Mouse (Mus musculus): ENCODE measurements around the gene Erg. TPM values are rescaled to one million over a fixed set of nuclear protein-coding genes. Genes with fewer than 3 reads are reported as not detected.

The Erg gene
- polyA plus RNA-seq, 1 experiment from 2014 or later = 2.1 TPM

GRCm38 (mm10) chr16:95371713-95372112, 214.7 kb downstream of the Erg start:
- Histone ChIP-seq H3K9ac (ENCODE audit: low read length) (no peak overlapping the region), H3K27me3 (ENCODE audit: control insufficient read depth, insufficient read depth, low read length) (no peaks in the 10 kb centered on the region), H3K9me3 (ENCODE audit: control insufficient read depth, low read length) (no peaks in the 10 kb centered on the region), H3K4me1 (ENCODE audit: control insufficient read depth, insufficient read depth, low read length) (no peaks in the 10 kb centered on the region), H3K27ac (ENCODE audit: low read depth, low read length) (no peak overlapping the region), H3K4me3 (ENCODE audit: low read depth, low read length) (no peak overlapping the region), H3K36me3 (ENCODE audit: control insufficient read depth, insufficient read depth, low read length) (no peaks in the 10 kb centered on the region), H3K4me2 (ENCODE audit: low read depth) (no peak overlapping the region)
- DNase-seq (ENCODE audit: low spot score) = no peak
- ATAC-seq (ENCODE audit: insufficient read depth, low FRiP score, low TSS enrichment) = no peak
- WGBS = 58% methylated on average over 4 of the region's 4 CpGs

GRCm38 (mm10) chr16:95366989-95367765, 219.2 kb downstream of the Erg start:
- no peak for ATAC-seq (ENCODE audit: insufficient read depth, low FRiP score, low TSS enrichment)
- no peak for DNase-seq (ENCODE audit: low spot score)
- 85% methylated on average over 19 of the region's 19 CpGs for WGBS

GRCm38 (mm10) chr16:95365214-95365613, 221.2 kb downstream of the Erg start:
- ATAC-seq (ENCODE audit: insufficient read depth, low FRiP score, low TSS enrichment) = no peak
- 88% methylated on average over 5 of the region's 5 CpGs for WGBS
- DNase-seq (ENCODE audit: low spot score) = no peak
- Histone ChIP-seq H3K27ac (ENCODE audit: low read depth, low read length) (no peak overlapping the region), H3K36me3 (ENCODE audit: control insufficient read depth, insufficient read depth, low read length) (no peaks in the 10 kb centered on the region), H3K4me2 (ENCODE audit: low read depth) (no peak overlapping the region), H3K9ac (ENCODE audit: low read length) (no peak overlapping the region), H3K9me3 (ENCODE audit: control insufficient read depth, low read length) (no peaks in the 10 kb centered on the region), H3K4me3 (ENCODE audit: low read depth, low read length) (no peak overlapping the region), H3K27me3 (ENCODE audit: control insufficient read depth, insufficient read depth, low read length) (no peaks in the 10 kb centered on the region), H3K4me1 (ENCODE audit: control insufficient read depth, insufficient read depth, low read length) (no peaks in the 10 kb centered on the region)

More at GRCm38 (mm10) chr16:95366989-95367765, 219.2 kb downstream of the Erg start:
- no peak overlapping the region for H3K4me3 ChIP-seq (ENCODE audit: low read depth, low read length)
- no peak overlapping the region for H3K4me2 ChIP-seq (ENCODE audit: low read depth)
- H3K9ac ChIP-seq (ENCODE audit: low read length) = no peak overlapping the region
- no peaks in the 10 kb centered on the region for H3K36me3 ChIP-seq (ENCODE audit: control insufficient read depth, insufficient read depth, low read length)
- no peaks in the 10 kb centered on the region for H3K27me3 ChIP-seq (ENCODE audit: control insufficient read depth, insufficient read depth, low read length)
- no peaks in the 10 kb centered on the region for H3K9me3 ChIP-seq (ENCODE audit: control insufficient read depth, low read length)
- no peak overlapping the region for H3K27ac ChIP-seq (ENCODE audit: low read depth, low read length)
- no peaks in the 10 kb centered on the region for H3K4me1 ChIP-seq (ENCODE audit: control insufficient read depth, insufficient read depth, low read length)

- no peak for ATAC-seq (ENCODE audit: insufficient read depth, low FRiP score, low TSS enrichment)
- H3K36me3 ChIP-seq (ENCODE audit: control insufficient read depth, insufficient read depth, low read length) = no peaks in the 10 kb centered on the region
- no peaks in the 10 kb centered on the region for H3K9me3 ChIP-seq (ENCODE audit: control insufficient read depth, low read length)
- DNase-seq (ENCODE audit: low spot score) = no peak
- H3K27me3 ChIP-seq (ENCODE audit: control insufficient read depth, insufficient read depth, low read length) = no peaks in the 10 kb centered on the region
- WGBS = 84% methylated on average over 18 of the region's 18 CpGs
- H3K4me2 ChIP-seq (ENCODE audit: low read depth) = no peak overlapping the region
- no peak overlapping the region for H3K27ac ChIP-seq (ENCODE audit: low read depth, low read length)
- H3K4me3 ChIP-seq (ENCODE audit: low read depth, low read length) = no peak overlapping the region
- H3K4me1 ChIP-seq (ENCODE audit: control insufficient read depth, insufficient read depth, low read length) = no peaks in the 10 kb centered on the region
- no peak overlapping the region for H3K9ac ChIP-seq (ENCODE audit: low read length)
Measured at GRCm38 (mm10) chr16:95363632-95364465, 222.5 kb downstream of the Erg start.

GRCm38 (mm10) chr16:95361950-95362349, 224.4 kb downstream of the Erg start:
- no peak for DNase-seq (ENCODE audit: low spot score)
- no peak for ATAC-seq (ENCODE audit: insufficient read depth, low FRiP score, low TSS enrichment)
- Histone ChIP-seq H3K9me3 (ENCODE audit: control insufficient read depth, low read length) (no peaks in the 10 kb centered on the region), H3K4me2 (ENCODE audit: low read depth) (no peak overlapping the region), H3K27ac (ENCODE audit: low read depth, low read length) (no peak overlapping the region), H3K4me3 (ENCODE audit: low read depth, low read length) (no peak overlapping the region), H3K9ac (ENCODE audit: low read length) (no peak overlapping the region), H3K4me1 (ENCODE audit: control insufficient read depth, insufficient read depth, low read length) (no peaks in the 10 kb centered on the region), H3K36me3 (ENCODE audit: control insufficient read depth, insufficient read depth, low read length) (no peaks in the 10 kb centered on the region), H3K27me3 (ENCODE audit: control insufficient read depth, insufficient read depth, low read length) (no peaks in the 10 kb centered on the region)
- 91% methylated on average over 7 of the region's 7 CpGs for WGBS

- Histone ChIP-seq H3K9me3 (ENCODE audit: control insufficient read depth, low read length) (no peaks in the 10 kb centered on the region), H3K27ac (ENCODE audit: low read depth, low read length) (no peak overlapping the region), H3K36me3 (ENCODE audit: control insufficient read depth, insufficient read depth, low read length) (no peaks in the 10 kb centered on the region), H3K27me3 (ENCODE audit: control insufficient read depth, insufficient read depth, low read length) (no peaks in the 10 kb centered on the region), H3K4me1 (ENCODE audit: control insufficient read depth, insufficient read depth, low read length) (no peaks in the 10 kb centered on the region), H3K4me3 (ENCODE audit: low read depth, low read length) (no peak overlapping the region), H3K4me2 (ENCODE audit: low read depth) (no peak overlapping the region), H3K9ac (ENCODE audit: low read length) (no peak overlapping the region)
- no peak for ATAC-seq (ENCODE audit: insufficient read depth, low FRiP score, low TSS enrichment)
- WGBS = 90% methylated on average over 18 of the region's 18 CpGs
- DNase-seq (ENCODE audit: low spot score) = no peak
Measured at GRCm38 (mm10) chr16:95360940-95361489, 225.4 kb downstream of the Erg start.

- no peak for ATAC-seq (ENCODE audit: insufficient read depth, low FRiP score, low TSS enrichment)
- no peak overlapping the region for H3K4me3 ChIP-seq (ENCODE audit: low read depth, low read length)
- WGBS = 87% methylated on average over 8 of the region's 8 CpGs
- no peaks in the 10 kb centered on the region for H3K9me3 ChIP-seq (ENCODE audit: control insufficient read depth, low read length)
- H3K4me2 ChIP-seq (ENCODE audit: low read depth) = no peak overlapping the region
- H3K27me3 ChIP-seq (ENCODE audit: control insufficient read depth, insufficient read depth, low read length) = no peaks in the 10 kb centered on the region
- H3K9ac ChIP-seq (ENCODE audit: low read length) = no peak overlapping the region
- no peaks in the 10 kb centered on the region for H3K36me3 ChIP-seq (ENCODE audit: control insufficient read depth, insufficient read depth, low read length)
- DNase-seq (ENCODE audit: low spot score) = no peak
- H3K4me1 ChIP-seq (ENCODE audit: control insufficient read depth, insufficient read depth, low read length) = no peaks in the 10 kb centered on the region
- H3K27ac ChIP-seq (ENCODE audit: low read depth, low read length) = no peak overlapping the region
Measured at GRCm38 (mm10) chr16:95360214-95360850, 226.1 kb downstream of the Erg start.

- Histone ChIP-seq H3K4me2 (ENCODE audit: low read depth) (no peak overlapping the region), H3K4me3 (ENCODE audit: low read depth, low read length) (no peak overlapping the region), H3K27ac (ENCODE audit: low read depth, low read length) (no peak overlapping the region), H3K36me3 (ENCODE audit: control insufficient read depth, insufficient read depth, low read length) (no peaks in the 10 kb centered on the region), H3K9ac (ENCODE audit: low read length) (no peak overlapping the region), H3K4me1 (ENCODE audit: control insufficient read depth, insufficient read depth, low read length) (no peaks in the 10 kb centered on the region), H3K9me3 (ENCODE audit: control insufficient read depth, low read length) (no peaks in the 10 kb centered on the region), H3K27me3 (ENCODE audit: control insufficient read depth, insufficient read depth, low read length) (no peaks in the 10 kb centered on the region)
- 79% methylated on average over 12 of the region's 12 CpGs for WGBS
- no peak for DNase-seq (ENCODE audit: low spot score)
- ATAC-seq (ENCODE audit: insufficient read depth, low FRiP score, low TSS enrichment) = no peak
Measured at GRCm38 (mm10) chr16:95356962-95357955, 229.1 kb downstream of the Erg start.

Measured in neural tube, embryonic 11.5 days (tissue).